Mouse (Mus musculus) G1E (cell line): ENCODE results near the gene 1110059E24Rik.

ENCODE experiments used
- CTCF ChIP-seq: IDR thresholded peaks from 2 replicates; pipeline ENCODE4 v1.5.1; 2012; ENCODE audit warnings: low read depth, low read length, inconsistent platforms, mixed read lengths
- TAL1 ChIP-seq: conservative IDR thresholded peaks from 2 replicates; pipeline ENCODE4 v1.6.1; 2012; ENCODE audit warnings: low read depth, low read length, inconsistent platforms, mixed read lengths

- TF ChIP-seq CTCF (no peak), TAL1 (no peak)
Measured at GRCm38 (mm10) chr19:21653172-21653981, 601 bp upstream of the 1110059E24Rik start, which contains the start of gene Abhd17b.
